Mouse (Mus musculus): ENCODE results near the gene Dcxr. TPM values are rescaled to one million over a fixed set of nuclear protein-coding genes. Genes with fewer than 3 reads are reported as not detected.

The Dcxr gene
- polyA plus RNA-seq, 1 experiment, result 7.4 TPM

- WGBS, result 22% methylated on average over 36 of the region's 36 CpGs
- peaks cover 1% of the 10 kb centered on the region for H3K4me1 ChIP-seq (ENCODE audit: control insufficient read depth, insufficient read depth, low read length)
- H3K27ac ChIP-seq (ENCODE audit: control insufficient read depth, insufficient read depth, low read depth, low read length, poor library complexity), result no peak overlapping the region
- peak overlapping the region; percentile 69 for H3K4me3 ChIP-seq (replicated peaks; ENCODE audit: control insufficient read depth, low read depth, low read length)
- TF ChIP-seq POLR2A (IDR thresholded peaks at IDR 0.05; ENCODE audit: borderline replicate concordance, control insufficient read depth, low read depth, low read length) (no peak), CTCF (IDR thresholded peaks at IDR 0.05; ENCODE audit: control insufficient read depth, insufficient read depth, low read length) (no peak)
These were observed 575 bp downstream of the Dcxr start for GRCm38 (mm10) chr11:120726243-120727168.

DNA sequence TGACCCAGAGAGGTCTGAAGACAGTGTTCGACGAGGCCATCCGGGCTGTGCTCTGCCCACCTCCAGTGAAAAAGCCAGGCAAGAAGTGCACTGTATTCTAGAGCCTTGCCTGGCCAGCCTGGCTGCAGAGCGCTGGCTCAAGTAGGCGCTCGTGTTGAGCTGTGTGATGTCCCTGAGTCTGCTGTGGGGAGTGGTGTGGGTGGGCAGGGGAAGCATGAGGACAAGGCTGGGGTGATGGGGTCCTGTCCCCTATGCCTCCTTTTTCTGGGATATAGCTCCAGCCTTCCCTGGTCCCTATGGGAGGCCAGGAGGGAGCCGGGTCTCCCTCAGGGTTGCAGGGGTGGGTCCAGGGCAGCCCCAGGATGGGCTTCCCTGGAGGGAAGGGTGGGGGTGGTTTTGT is 3.6 kb downstream of the Dcxr start:
- Histone ChIP-seq H3K4me3 (replicated peaks; ENCODE audit: control insufficient read depth, low read depth, low read length) (no peak overlapping the region), H3K4me1 (ENCODE audit: control insufficient read depth, insufficient read depth, low read length) (no peaks in the 10 kb centered on the region; the same call in 1 of the 2 replicates), H3K27ac (ENCODE audit: control insufficient read depth, insufficient read depth, low read depth, low read length, poor library complexity) (no peak overlapping the region)
- 90% methylated on average over 7 of the region's 7 CpGs for WGBS
- no peak for TF ChIP-seq POLR2A (IDR thresholded peaks at IDR 0.05; ENCODE audit: borderline replicate concordance, control insufficient read depth, low read depth, low read length)

DNA sequence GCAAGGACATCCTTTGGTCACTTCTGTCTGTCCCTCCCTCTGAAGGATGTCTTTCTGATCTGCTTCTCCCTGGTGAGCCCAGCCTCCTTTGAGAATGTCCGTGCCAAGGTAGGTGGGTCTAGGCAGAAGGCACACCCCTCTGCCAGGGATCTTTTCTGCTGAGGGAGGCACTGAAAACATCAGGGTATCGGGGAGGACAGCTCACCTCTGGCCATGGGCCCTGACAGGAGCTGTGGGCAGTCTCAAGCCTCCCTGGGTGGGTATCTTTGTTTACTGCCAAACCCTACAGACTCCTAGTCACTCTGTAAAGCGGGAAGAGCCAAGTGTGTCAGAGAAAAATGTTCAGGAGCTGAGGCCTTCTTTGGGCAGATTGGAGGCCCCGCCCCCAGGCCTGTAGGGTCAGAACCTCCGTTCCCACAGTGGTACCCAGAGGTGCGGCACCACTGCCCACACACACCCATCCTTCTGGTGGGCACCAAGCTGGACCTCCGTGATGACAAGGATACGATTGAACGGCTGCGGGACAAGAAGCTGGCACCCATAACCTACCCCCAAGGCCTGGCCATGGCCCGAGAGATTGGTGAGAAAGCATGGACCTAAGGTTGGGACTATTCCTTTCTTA is 4.2 kb downstream of the Dcxr start:
- TF ChIP-seq POLR2A (IDR thresholded peaks at IDR 0.05; ENCODE audit: borderline replicate concordance, control insufficient read depth, low read depth, low read length) (no peak), CTCF (IDR thresholded peaks at IDR 0.05; ENCODE audit: control insufficient read depth, insufficient read depth, low read length) (no peak)
- 80% methylated on average over 11 of the region's 11 CpGs for WGBS
- no peak overlapping the region for H3K27ac ChIP-seq (ENCODE audit: control insufficient read depth, insufficient read depth, low read depth, low read length, poor library complexity)

DNA sequence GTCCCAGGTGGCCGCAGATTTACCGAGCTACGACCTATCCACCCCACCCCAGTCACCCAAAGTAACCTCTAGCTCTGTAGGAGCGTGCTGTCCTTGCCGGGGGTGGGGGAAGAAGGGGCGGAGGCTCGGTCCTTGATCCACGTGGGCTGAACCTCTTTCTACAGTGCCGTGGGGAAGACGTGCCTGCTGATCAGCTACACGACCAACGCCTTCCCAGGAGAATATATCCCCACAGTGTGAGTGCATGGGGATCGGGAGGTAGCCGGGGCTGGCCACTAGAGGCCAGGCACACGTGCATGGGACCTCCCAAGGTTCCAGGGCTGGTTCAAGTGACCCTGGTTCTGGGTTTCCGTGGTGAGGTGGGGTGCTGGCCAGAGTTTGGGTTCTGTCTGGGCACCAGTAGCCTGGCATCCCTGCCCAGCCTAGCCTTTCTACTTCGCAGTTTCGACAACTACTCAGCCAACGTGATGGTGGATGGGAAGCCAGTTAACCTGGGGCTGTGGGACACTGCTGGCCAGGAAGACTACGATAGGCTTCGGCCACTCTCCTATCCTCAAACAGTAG is 4.9 kb downstream of the Dcxr start:
- TF ChIP-seq POLR2A (IDR thresholded peaks at IDR 0.05; ENCODE audit: borderline replicate concordance, control insufficient read depth, low read depth, low read length) (no peak), CTCF (IDR thresholded peaks at IDR 0.05; ENCODE audit: control insufficient read depth, insufficient read depth, low read length) (no peak)
- Histone ChIP-seq H3K27ac (ENCODE audit: control insufficient read depth, insufficient read depth, low read depth, low read length, poor library complexity) (no peak overlapping the region), H3K4me3 (replicated peaks; ENCODE audit: control insufficient read depth, low read depth, low read length) (no peak overlapping the region), H3K4me1 (ENCODE audit: control insufficient read depth, insufficient read depth, low read length) (no peaks in the 10 kb centered on the region; the same call in 1 of the 2 replicates)
- 18% methylated on average over 21 of the region's 21 CpGs for WGBS

More for the DNA sequence above, 4.2 kb downstream of the Dcxr start:
- no peaks in the 10 kb centered on the region; the same call in 1 of the 2 replicates for H3K4me1 ChIP-seq (ENCODE audit: control insufficient read depth, insufficient read depth, low read length)
- H3K4me3 ChIP-seq (replicated peaks; ENCODE audit: control insufficient read depth, low read depth, low read length), result no peak overlapping the region

- TF ChIP-seq POLR2A (IDR thresholded peaks at IDR 0.05; ENCODE audit: borderline replicate concordance, control insufficient read depth, low read depth, low read length) (0 out of 2 replicates have a peak, but pooled peaks have one; percentile 18), CTCF (IDR thresholded peaks at IDR 0.05; ENCODE audit: control insufficient read depth, insufficient read depth, low read length) (no peak)
- H3K27ac ChIP-seq (ENCODE audit: control insufficient read depth, insufficient read depth, low read depth, low read length, poor library complexity), result no peak within 1 kb of the TSS
- H3K4me3 ChIP-seq (replicated peaks; ENCODE audit: control insufficient read depth, low read depth, low read length), result no peak within 1 kb of the TSS
- H3K4me1 ChIP-seq (ENCODE audit: control insufficient read depth, insufficient read depth, low read length), result no peaks in the 10 kb centered on the region
- WGBS, result under 1% methylated on average over 90 of the region's 90 CpGs
These were observed 5.7 kb downstream of the Dcxr start, which contains the start of gene Rac3 for GRCm38 (mm10) chr11:120721124-120722066. Gene Rac3, plus strand, starts transcription at chr11:120721470.

- TF ChIP-seq POLR2A (IDR thresholded peaks at IDR 0.05; ENCODE audit: borderline replicate concordance, control insufficient read depth, low read depth, low read length) (no peak), CTCF (IDR thresholded peaks at IDR 0.05; ENCODE audit: control insufficient read depth, insufficient read depth, low read length) (peak; percentile 97)
- 7% methylated on average over 17 of the region's 17 CpGs for WGBS
- Histone ChIP-seq H3K4me1 (ENCODE audit: control insufficient read depth, insufficient read depth, low read length) (no peaks in the 10 kb centered on the region), H3K4me3 (replicated peaks; ENCODE audit: control insufficient read depth, low read depth, low read length) (no peak overlapping the region), H3K27ac (ENCODE audit: control insufficient read depth, insufficient read depth, low read depth, low read length, poor library complexity) (no peak overlapping the region)
These were observed 6.6 kb downstream of the Dcxr start for GRCm38 (mm10) chr11:120720450-120720849.

DNA sequence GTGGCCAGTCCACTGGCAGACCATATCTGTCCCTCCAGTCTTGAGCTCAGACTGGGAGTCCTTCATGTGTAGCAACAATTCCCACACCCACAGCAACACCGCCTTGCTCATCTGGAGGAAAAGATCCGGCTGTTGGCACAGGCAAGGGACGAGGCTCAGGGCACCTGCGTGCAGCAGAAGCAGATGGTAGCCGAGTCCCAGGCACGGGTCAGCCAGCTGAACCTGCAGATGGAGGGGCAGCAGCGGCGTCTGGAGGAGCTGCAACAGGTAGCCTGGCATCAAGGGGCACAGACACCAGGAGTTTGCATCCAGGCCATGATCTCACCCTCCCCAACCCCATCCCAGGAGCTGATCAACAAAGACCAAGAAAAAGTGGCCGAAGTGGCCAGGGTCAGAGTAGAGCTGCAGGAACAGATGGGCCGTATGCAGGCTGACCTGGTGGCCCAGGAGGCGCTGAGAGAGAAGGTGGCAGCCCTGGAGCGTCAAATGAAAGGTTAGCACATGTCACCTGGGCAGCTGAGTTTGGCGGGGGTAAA is 7.2 kb downstream of the Dcxr start:
- no peaks in the 10 kb centered on the region for H3K4me1 ChIP-seq (ENCODE audit: control insufficient read depth, insufficient read depth, low read length)
- H3K27ac ChIP-seq (ENCODE audit: control insufficient read depth, insufficient read depth, low read depth, low read length, poor library complexity), result no peak overlapping the region
- no peak overlapping the region for H3K4me3 ChIP-seq (replicated peaks; ENCODE audit: control insufficient read depth, low read depth, low read length)
- TF ChIP-seq POLR2A (IDR thresholded peaks at IDR 0.05; ENCODE audit: borderline replicate concordance, control insufficient read depth, low read depth, low read length) (no peak), CTCF (IDR thresholded peaks at IDR 0.05; ENCODE audit: control insufficient read depth, insufficient read depth, low read length) (no peak)
- WGBS, result 89% methylated on average over 13 of the region's 13 CpGs

Data from bone marrow, adult 2 months (tissue).